Mouse (Mus musculus) right cerebral cortex, postnatal 25 days (tissue): ENCODE data around the gene Txk.

ENCODE experiments used
- DNase-seq: peaks from one replicate; pipeline ENCODE4 v3.0.0; 2022

The Txk gene

GRCm38 (mm10) chr5:72748659-72749265 lies 3.8 kb downstream of the Txk start:
- no peak for DNase-seq

DNA sequence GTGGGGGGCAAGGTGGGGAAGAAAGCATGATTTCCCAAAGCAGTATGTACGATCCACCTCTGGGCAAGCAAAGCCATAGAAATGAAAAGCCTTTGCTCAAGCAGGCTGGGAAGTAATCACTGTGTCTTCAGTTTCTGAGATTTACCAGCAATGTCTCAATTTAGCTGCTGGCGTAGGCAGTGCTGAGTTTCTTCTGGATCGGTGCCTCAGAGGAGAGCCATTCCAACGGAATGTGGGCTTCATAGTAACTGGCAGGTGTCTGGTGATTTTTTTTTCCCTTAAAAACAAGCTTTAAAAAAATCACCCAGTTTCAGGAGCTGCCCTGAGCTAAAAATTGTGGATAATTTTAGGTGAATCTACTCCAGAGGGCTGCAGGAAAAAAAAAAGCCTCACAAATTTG lies 5.2 kb downstream of the Txk start:
- peak; percentile 63 for DNase-seq

GRCm38 (mm10) chr5:72746461-72746860 lies 6.1 kb downstream of the Txk start:
- DNase-seq: no peak

- DNase-seq: no peak
Observed at GRCm38 (mm10) chr5:72743103-72743502, 9.5 kb downstream of the Txk start.

GRCm38 (mm10) chr5:72736868-72737267 lies 15.7 kb downstream of the Txk start:
- DNase-seq: no peak

DNA sequence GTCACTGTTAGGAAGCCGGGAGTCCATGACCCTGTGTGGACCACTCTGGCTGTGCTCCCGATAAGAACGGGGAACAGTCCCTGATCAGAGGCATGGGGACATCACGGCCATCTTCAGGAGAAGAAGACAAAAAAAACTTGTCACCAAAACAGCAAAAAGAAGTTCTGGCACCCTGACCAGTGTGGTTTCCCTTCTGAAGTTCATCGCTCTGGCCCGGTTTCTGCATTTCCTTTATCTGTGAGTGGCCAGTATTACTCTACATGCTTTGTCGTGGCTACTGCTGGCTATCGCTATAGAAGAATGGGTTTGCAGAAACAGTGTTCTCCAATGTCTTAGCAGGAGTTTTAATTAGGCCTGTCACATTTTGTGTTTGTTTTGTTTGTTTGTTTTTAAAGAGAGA lies 16.1 kb downstream of the Txk start:
- DNase-seq: no peak

GRCm38 (mm10) chr5:72735763-72736162 lies 16.8 kb downstream of the Txk start:
- no peak for DNase-seq

- DNase-seq: no peak
Observed at GRCm38 (mm10) chr5:72732885-72733284, 19.7 kb downstream of the Txk start.

- DNase-seq: no peak
Observed at GRCm38 (mm10) chr5:72725404-72725803, 27.2 kb downstream of the Txk start.

DNA sequence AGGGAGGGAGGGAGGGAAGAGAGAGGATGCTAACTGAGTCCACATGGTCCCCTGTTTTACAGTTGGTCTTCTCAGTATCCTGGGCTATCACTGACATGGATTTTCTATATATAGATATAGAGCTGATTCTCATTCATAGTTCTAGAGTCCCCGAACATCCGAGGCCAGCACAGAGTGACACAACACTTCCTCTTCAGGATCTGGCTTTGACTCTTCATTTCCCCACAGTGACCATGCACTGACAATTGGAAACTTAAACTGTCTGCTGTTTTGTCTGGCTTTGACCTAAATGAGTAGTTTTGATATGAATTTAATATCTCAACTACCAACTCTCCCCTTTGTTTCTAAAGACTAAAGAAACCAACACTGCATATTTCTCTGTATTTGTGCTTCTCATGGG lies 29.1 kb downstream of the Txk start:
- DNase-seq: no peak

GRCm38 (mm10) chr5:72720587-72720986 lies 32.0 kb downstream of the Txk start:
- no peak for DNase-seq

GRCm38 (mm10) chr5:72710572-72711278 lies 41.9 kb downstream of the Txk start:
- peak; percentile 28 for DNase-seq

GRCm38 (mm10) chr5:72709976-72710375 lies 42.6 kb downstream of the Txk start:
- DNase-seq: no peak

DNA sequence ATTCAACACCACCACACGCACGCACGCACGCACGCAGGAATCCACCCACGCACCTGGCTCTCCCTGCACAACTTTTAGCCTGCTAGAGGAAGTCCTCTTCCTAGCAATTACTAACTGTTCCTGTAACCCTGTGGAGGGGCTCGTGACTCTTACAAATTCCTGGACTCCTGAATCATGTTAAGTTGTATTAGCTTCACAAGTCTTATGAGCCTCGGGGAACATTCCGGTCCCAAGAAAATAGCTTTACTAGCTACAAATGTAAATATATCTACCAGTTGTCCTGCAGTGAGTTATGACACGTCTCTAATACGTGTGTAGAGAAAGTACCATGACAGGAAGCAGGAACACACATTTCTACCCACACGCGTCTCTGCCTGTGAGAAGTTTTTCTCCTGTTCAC lies 43.1 kb downstream of the Txk start:
- DNase-seq: no peak

- DNase-seq: no peak
Observed at GRCm38 (mm10) chr5:72706722-72707121, 45.9 kb downstream of the Txk start.

GRCm38 (mm10) chr5:72706095-72706494 lies 46.5 kb downstream of the Txk start:
- DNase-seq: no peak

DNA sequence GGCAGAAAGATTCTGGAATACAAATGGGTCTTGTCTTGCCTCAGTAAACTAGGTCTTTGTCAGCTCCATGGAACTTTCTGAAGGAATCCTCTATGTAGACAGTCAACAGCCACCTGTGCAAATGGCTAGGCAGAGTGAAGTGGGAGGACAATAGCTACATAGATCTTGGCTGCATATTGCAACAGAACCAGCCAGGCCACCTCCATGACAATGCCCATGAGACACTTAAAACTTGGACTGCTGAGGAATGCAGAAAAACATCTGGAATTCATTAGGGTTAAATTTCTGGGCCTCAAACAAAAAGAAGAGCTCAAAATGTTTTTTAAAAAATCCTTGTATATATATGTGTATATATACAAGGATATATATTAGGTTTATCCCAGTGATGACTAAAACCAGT lies 50.4 kb downstream of the Txk start:
- DNase-seq: no peak

DNA sequence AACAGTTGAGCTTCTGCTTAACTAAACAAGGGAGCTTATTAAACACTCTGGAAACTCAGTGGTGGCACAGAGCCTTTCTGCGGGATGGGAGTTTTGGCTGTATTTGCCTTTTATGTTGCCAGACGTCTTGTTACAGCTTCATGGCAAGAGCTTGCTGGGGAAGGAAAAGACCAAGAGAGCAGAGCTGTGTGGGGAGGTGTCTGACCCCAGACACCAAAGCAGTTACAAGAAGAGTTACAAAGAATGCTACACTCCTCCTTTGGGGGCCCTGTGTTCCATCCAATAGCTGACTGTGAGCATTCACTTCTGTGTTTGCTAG lies 53.1 kb downstream of the Txk start:
- no peak for DNase-seq

GRCm38 (mm10) chr5:72698818-72699499 lies 53.6 kb downstream of the Txk start:
- no peak for DNase-seq

DNA sequence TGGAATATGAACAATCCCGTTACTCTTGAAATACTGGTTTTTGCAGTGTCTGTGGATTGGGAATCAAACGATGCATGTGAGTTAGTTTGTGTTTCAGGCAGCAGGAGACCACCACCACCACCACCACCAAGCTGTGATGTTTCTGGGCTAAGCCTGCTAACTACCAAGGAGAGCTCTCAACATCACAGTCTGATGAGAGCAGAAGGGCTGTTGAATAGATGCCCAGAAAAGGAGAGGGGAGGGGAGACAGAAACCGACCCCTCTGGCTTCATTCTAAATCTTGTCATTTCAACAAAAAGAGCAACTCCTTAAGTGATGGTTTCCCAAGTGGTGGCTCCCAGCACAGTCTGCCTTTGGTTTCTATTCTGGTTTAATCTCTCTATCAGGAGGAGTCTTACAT lies 54.2 kb downstream of the Txk start:
- no peak for DNase-seq

DNA sequence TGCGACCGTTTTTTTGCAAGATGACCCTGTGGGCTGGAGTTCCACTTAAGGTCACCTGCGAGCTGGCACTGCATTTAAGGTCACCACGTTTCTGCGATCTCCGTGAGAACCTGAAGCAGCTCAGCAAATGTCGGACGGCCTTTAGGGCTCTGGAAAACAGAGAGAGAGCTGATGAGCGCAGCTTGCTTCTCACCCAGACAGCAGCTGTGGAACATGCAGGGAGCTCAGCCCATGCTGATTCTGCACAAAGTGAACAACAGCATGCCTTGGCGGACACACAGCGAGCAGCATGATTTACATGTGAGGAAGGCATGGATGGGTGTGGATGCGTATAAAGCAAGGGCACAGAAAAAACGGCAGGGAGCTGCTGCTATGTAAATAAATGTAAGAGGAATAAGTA lies 56.1 kb downstream of the Txk start:
- DNase-seq: peak; percentile 25

DNA sequence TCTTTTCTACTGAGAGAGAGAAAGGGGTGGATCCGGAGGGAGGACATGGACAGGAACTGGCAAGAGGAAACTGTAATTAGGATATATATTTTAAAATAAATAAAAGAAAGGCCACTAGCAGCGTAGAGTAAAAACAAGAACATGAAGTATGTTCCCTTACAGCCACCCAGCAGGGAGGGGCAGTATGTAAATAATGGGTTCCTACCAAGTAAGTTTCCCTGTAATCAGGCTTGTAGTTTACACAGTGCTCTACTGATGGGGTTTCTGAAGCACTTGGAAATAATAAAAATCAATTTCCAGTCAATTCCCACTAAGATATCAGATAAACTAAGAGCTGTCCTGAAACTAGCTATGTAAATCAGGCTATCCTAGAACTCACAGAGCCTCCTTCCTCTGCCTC lies 57.9 kb downstream of the Txk start:
- DNase-seq: no peak

DNA sequence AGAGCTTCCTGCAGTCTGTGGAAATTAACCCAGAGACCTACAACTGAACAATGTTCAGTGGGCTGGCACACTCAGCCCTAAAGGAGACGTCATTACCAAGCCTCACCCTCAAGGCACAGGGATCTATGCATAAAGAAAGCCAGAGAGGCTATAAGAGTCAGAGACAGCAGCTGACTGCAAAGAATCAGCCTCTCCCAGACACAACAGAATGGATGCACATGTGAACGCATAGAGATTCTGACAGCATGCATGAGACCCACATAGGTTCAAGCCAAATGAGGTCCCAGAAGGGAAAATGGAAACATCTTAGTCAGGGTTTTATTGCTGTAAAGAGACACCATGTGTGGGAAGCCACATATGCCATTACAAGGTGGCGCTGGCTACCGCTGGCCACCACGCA lies 62.1 kb downstream of the Txk start:
- DNase-seq: no peak

DNA sequence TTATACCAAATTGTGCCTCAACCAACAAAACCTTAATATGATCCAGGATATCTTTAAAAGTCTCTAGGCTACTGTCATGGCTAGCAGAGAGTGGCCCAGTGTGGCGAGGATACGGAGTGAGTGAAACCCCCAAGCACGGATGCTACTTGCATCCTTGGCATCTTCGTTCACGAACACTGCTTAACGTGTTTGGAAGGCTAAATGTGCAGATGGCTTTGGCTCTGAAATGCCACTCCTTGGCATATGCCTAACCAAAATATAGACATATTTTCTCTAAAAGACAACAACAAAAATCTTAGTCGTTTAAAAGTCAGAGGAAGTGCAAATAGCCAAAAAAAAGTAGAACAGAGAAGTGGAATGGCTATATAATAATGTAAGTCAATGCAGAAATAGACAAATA lies 63.0 kb downstream of the Txk start:
- no peak for DNase-seq

- DNase-seq: no peak
Observed at GRCm38 (mm10) chr5:72681451-72681850, 71.1 kb downstream of the Txk start.
